Mouse (Mus musculus) heart, adult 2 months (tissue): ENCODE results near the gene Syt3. TPM values are rescaled to one million over a fixed set of nuclear protein-coding genes. Genes with fewer than 3 reads are reported as not detected.

Experiments
- DNase-seq, 2 experiments: peaks; one replicate each; pipeline ENCODE4 v3.0.0; 2021
- H3K27ac ChIP-seq: fragments of 200-600 bp; 2 replicates; pipeline ENCODE4 v1.8.1; 2022
- H3K27me3 ChIP-seq: fragments of 200-500 bp; 2 replicates; pipeline ENCODE4 v1.6.1; 2012; ENCODE audit warnings: mild to moderate bottlenecking, low read length, inconsistent platforms, mixed read lengths; ENCODE audit not compliant: control insufficient read depth, insufficient read depth
- H3K36me3 ChIP-seq: fragments of 200-500 bp; 2 replicates; pipeline ENCODE4 v1.6.1; 2012; ENCODE audit warnings: low read length, inconsistent platforms; ENCODE audit not compliant: control insufficient read depth, insufficient read depth
- H3K4me1 ChIP-seq: fragments of 200-500 bp; 2 replicates; pipeline ENCODE4 v1.6.1; 2011; ENCODE audit warnings: low read length; ENCODE audit not compliant: control insufficient read depth, insufficient read depth
- H3K4me3 ChIP-seq: fragments of 200-600 bp; 2 replicates; pipeline ENCODE4 v1.8.1; 2022
- H3K79me2 ChIP-seq: fragments of 200-500 bp; replicated peaks from 2 replicates; pipeline ENCODE4 v1.6.1; 2012; ENCODE audit warnings: mild to moderate bottlenecking, inconsistent platforms, low read length, moderate library complexity, mixed read lengths; ENCODE audit not compliant: control insufficient read depth, insufficient read depth
- H3K9ac ChIP-seq: fragments of 200-500 bp; 2 replicates; pipeline ENCODE4 v1.6.1; 2012; ENCODE audit warnings: low read depth, mild to moderate bottlenecking, control low read depth, inconsistent platforms, low read length, mixed read lengths
- CTCF ChIP-seq: fragments of 200-600 bp; IDR thresholded peaks from 2 replicates; pipeline ENCODE4 v1.8.1; 2022; ENCODE audit warnings: antibody characterized with exemption, mild to moderate bottlenecking, moderate library complexity
- EP300 ChIP-seq: fragments of 200-500 bp; IDR thresholded peaks from 2 replicates; pipeline ENCODE4 v1.6.1; 2011; ENCODE audit warnings: low read depth, low read length, control low read depth; ENCODE audit not compliant: insufficient read depth
- POLR2A ChIP-seq: fragments of 200-500 bp; IDR thresholded peaks from 2 replicates; pipeline ENCODE4 v1.6.1; 2011; ENCODE audit warnings: mild to moderate bottlenecking, low read depth, low read length, control low read depth; ENCODE audit not compliant: insufficient read depth
- WGBS: fragments of 180-500 bp; shearing (Covaris S2); methylation state at CpG from one replicate; pipeline ENCODE4 v1.1.7; 2018; 5-methylcytosine and 5-hydroxymethylcytosine counted together
- intact Hi-C: fragments of 180-260 bp; cut with DNase I; formaldehyde crosslinking; loops from one replicate; pipeline ENCODE4 v1.15.1; 2025
- polyA plus RNA-seq: library from polyadenylated mRNA; depleted of rRNA; stranded (reverse); fragments of >200 nt; gene quantifications from 2 replicates; pipeline ENCODE4 v1.2.3, GENCODE M21; 2012
- total RNA-seq, 2 experiments: library from RNA; stranded (reverse); gene quantifications; 2 replicates each; pipeline ENCODE4 v1.2.3; 2021

Syt3 gene
- total and polyA plus RNA-seq, 3 experiments, result 1.4 to 3.2 (median 2.5) TPM

- no peaks in the 10 kb centered on the region for H3K36me3 ChIP-seq
- WGBS, result 86% methylated on average over 14 of the region's 14 CpGs
Measured at GRCm38 (mm10) chr7:44392341-44392740, 8.4 kb downstream of the Syt3 start.

GRCm38 (mm10) chr7:44393284-44393683 lies 9.4 kb downstream of the Syt3 start:
- Histone ChIP-seq H3K4me1 (no peaks in the 10 kb centered on the region), H3K79me2 (no peaks in the 10 kb centered on the region), H3K36me3 (no peaks in the 10 kb centered on the region), H3K9ac (no peak overlapping the region), H3K4me3 (no peak overlapping the region), H3K27me3 (no peaks in the 10 kb centered on the region), H3K27ac (no peak overlapping the region)
- TF ChIP-seq CTCF (no peak), POLR2A (no peak), EP300 (no peak)
- DNase-seq, result no peak
- intact Hi-C loops, result no loop called here
- WGBS, result 87% methylated on average over 17 of the region's 17 CpGs

More at GRCm38 (mm10) chr7:44392341-44392740, 8.4 kb downstream of the Syt3 start:
- intact Hi-C loops, result no loop called here
- Histone ChIP-seq H3K9ac (no peak overlapping the region), H3K27me3 (no peaks in the 10 kb centered on the region), H3K4me1 (no peaks in the 10 kb centered on the region), H3K4me3 (no peak overlapping the region), H3K79me2 (no peaks in the 10 kb centered on the region), H3K27ac (no peak overlapping the region)
- no peak for TF ChIP-seq CTCF
- DNase-seq, result no peak

- TF ChIP-seq EP300 (0 out of 2 replicates have a peak, but pooled peaks have one; percentile 23), CTCF (peak; percentile 72), POLR2A (no peak)
- H3K4me1 ChIP-seq, result no peaks in the 10 kb centered on the region
- H3K4me3 ChIP-seq, result no peak overlapping the region
- H3K27ac ChIP-seq, result no peak overlapping the region
- H3K36me3 ChIP-seq, result no peaks in the 10 kb centered on the region
- H3K79me2 ChIP-seq, result no peaks in the 10 kb centered on the region
- intact Hi-C loops, result loop anchor here (2.0 kb wide), 1 partner anchor 86 kb away; no protein-coding TSS in a partner anchor
- peak; percentile 55 to 61 for DNase-seq
- no peaks in the 10 kb centered on the region for H3K27me3 ChIP-seq
- WGBS, result 10% methylated on average over 3 of the region's 3 CpGs
- H3K9ac ChIP-seq, result no peak overlapping the region
Measured at GRCm38 (mm10) chr7:44398570-44398969, 14.7 kb downstream of the Syt3 start.

- Histone ChIP-seq H3K36me3 (no peaks in the 10 kb centered on the region), H3K27me3 (no peaks in the 10 kb centered on the region), H3K4me1 (no peaks in the 10 kb centered on the region), H3K9ac (no peak overlapping the region), H3K27ac (no peak overlapping the region), H3K79me2 (no peaks in the 10 kb centered on the region), H3K4me3 (no peak overlapping the region)
- no peak for DNase-seq
- intact Hi-C loops, result no loop called here
- TF ChIP-seq EP300 (no peak), CTCF (no peak), POLR2A (no peak)
- WGBS, result 68% methylated on average over 6 of the region's 6 CpGs
Measured at GRCm38 (mm10) chr7:44401673-44402072, 17.8 kb downstream of the Syt3 start.

GRCm38 (mm10) chr7:44405346-44406014 lies 21.6 kb downstream of the Syt3 start:
- H3K4me3 ChIP-seq, result peak overlapping the region; percentile 41
- DNase-seq, result peak; percentile 70 to 86
- no peak overlapping the region for H3K9ac ChIP-seq
- H3K4me1 ChIP-seq, result no peaks in the 10 kb centered on the region
- H3K79me2 ChIP-seq, result no peaks in the 10 kb centered on the region
- 2% methylated on average over 27 of the region's 27 CpGs for WGBS
- H3K27ac ChIP-seq, result peak overlapping the region; percentile 36
- peak; percentile 40; the same call in 1 of the 2 replicates for TF ChIP-seq POLR2A
- no peak for TF ChIP-seq CTCF
- TF ChIP-seq EP300, result no peak
- no peaks in the 10 kb centered on the region for H3K27me3 ChIP-seq
- no peaks in the 10 kb centered on the region for H3K36me3 ChIP-seq
- intact Hi-C loops, result no loop called here

- Histone ChIP-seq H3K4me3 (peak overlapping the region; percentile 41), H3K27ac (no peak overlapping the region), H3K36me3 (no peaks in the 10 kb centered on the region), H3K79me2 (no peaks in the 10 kb centered on the region), H3K27me3 (no peaks in the 10 kb centered on the region), H3K4me1 (no peaks in the 10 kb centered on the region), H3K9ac (no peak overlapping the region)
- under 1% methylated on average over 5 of the region's 5 CpGs for WGBS
- TF ChIP-seq EP300, result no peak
- TF ChIP-seq POLR2A, result no peak
- TF ChIP-seq CTCF, result no peak
- intact Hi-C loops, result no loop called here
- no peak for DNase-seq
Measured at GRCm38 (mm10) chr7:44406015-44406355, 22.1 kb downstream of the Syt3 start.
